Mouse (Mus musculus): ENCODE data around the gene Prkrip1.
A peak's percentile ranks its signal among the peaks of the same experiment; 100 is the strongest.

The Prkrip1 gene

GRCm38 (mm10) chr5:136198474-136199391 lies at the start of gene Prkrip1:
TSS of gene Prkrip1 (minus strand) at chr5:136198963.
- peak; percentile 98 for DNase-seq (ENCODE audit: inconsistent ontology term)

- DNase-seq (ENCODE audit: inconsistent ontology term) = no peak
Observed at GRCm38 (mm10) chr5:136248441-136248840, 49.7 kb upstream of the Prkrip1 start.

GRCm38 (mm10) chr5:136246452-136246838 lies 47.7 kb upstream of the Prkrip1 start, which contains the start of gene Sh2b2:
TSS of gene Sh2b2 (minus strand) at chr5:136246556.
- DNase-seq (ENCODE audit: inconsistent ontology term) = no peak

- DNase-seq (ENCODE audit: inconsistent ontology term) = no peak
Observed at GRCm38 (mm10) chr5:136245541-136246451, 47.0 kb upstream of the Prkrip1 start.

GRCm38 (mm10) chr5:136244762-136245540 lies 46.2 kb upstream of the Prkrip1 start:
- DNase-seq (ENCODE audit: inconsistent ontology term) = peak; percentile 96

GRCm38 (mm10) chr5:136243851-136244761 lies 45.3 kb upstream of the Prkrip1 start:
- peak; percentile 42 for DNase-seq (ENCODE audit: inconsistent ontology term)

- no peak for DNase-seq (ENCODE audit: inconsistent ontology term)
Observed at GRCm38 (mm10) chr5:136241161-136241560, 42.4 kb upstream of the Prkrip1 start.

GRCm38 (mm10) chr5:136240381-136240780 lies 41.6 kb upstream of the Prkrip1 start:
- DNase-seq (ENCODE audit: inconsistent ontology term) = no peak

GRCm38 (mm10) chr5:136237607-136238006 lies 38.8 kb upstream of the Prkrip1 start:
- no peak for DNase-seq (ENCODE audit: inconsistent ontology term)

- DNase-seq (ENCODE audit: inconsistent ontology term) = peak; percentile 44
Observed at GRCm38 (mm10) chr5:136236611-136237010, 37.8 kb upstream of the Prkrip1 start.

GRCm38 (mm10) chr5:136230348-136231035 lies 31.7 kb upstream of the Prkrip1 start:
- no peak for DNase-seq (ENCODE audit: inconsistent ontology term)

GRCm38 (mm10) chr5:136226246-136226876 lies 27.6 kb upstream of the Prkrip1 start:
- no peak for DNase-seq (ENCODE audit: inconsistent ontology term)

GRCm38 (mm10) chr5:136218585-136218984 lies 19.8 kb upstream of the Prkrip1 start:
- no peak for DNase-seq (ENCODE audit: inconsistent ontology term)

- no peak for DNase-seq (ENCODE audit: inconsistent ontology term)
Observed at GRCm38 (mm10) chr5:136217932-136218381, 19.2 kb upstream of the Prkrip1 start.

GRCm38 (mm10) chr5:136217004-136217665 lies 18.4 kb upstream of the Prkrip1 start:
- no peak for DNase-seq (ENCODE audit: inconsistent ontology term)

- DNase-seq (ENCODE audit: inconsistent ontology term) = no peak
Observed at GRCm38 (mm10) chr5:136215958-136216357, 17.2 kb upstream of the Prkrip1 start.

- no peak for DNase-seq (ENCODE audit: inconsistent ontology term)
Observed at GRCm38 (mm10) chr5:136215211-136215610, 16.4 kb upstream of the Prkrip1 start.

GRCm38 (mm10) chr5:136213716-136214115 lies 15.0 kb upstream of the Prkrip1 start:
- no peak for DNase-seq (ENCODE audit: inconsistent ontology term)

GRCm38 (mm10) chr5:136212716-136213115 lies 14.0 kb upstream of the Prkrip1 start:
- DNase-seq (ENCODE audit: inconsistent ontology term) = no peak

Measured in Muller cell, postnatal 12 days (primary cell).